Mouse (Mus musculus) thymus, adult 2 months (tissue): ENCODE measurements around the gene Arhgef18.

Experiments used
- CTCF ChIP-seq: fragments of 200-500 bp; IDR thresholded peaks from 2 replicates; pipeline ENCODE4 v1.5.1; 2012; ENCODE audit warnings: mild to moderate bottlenecking, control low read depth, low read length, moderate library complexity, borderline replicate concordance; ENCODE audit not compliant: control insufficient read depth, poor library complexity, insufficient read depth; ENCODE audit errors: extremely low read depth
- POLR2A ChIP-seq: fragments of 200-500 bp; IDR thresholded peaks from 2 replicates; pipeline ENCODE4 v1.6.1; 2012; ENCODE audit warnings: mild to moderate bottlenecking, low read length, control low read depth, moderate library complexity; ENCODE audit not compliant: control insufficient read depth, poor library complexity, insufficient read depth; ENCODE audit errors: extremely low read depth

DNA sequence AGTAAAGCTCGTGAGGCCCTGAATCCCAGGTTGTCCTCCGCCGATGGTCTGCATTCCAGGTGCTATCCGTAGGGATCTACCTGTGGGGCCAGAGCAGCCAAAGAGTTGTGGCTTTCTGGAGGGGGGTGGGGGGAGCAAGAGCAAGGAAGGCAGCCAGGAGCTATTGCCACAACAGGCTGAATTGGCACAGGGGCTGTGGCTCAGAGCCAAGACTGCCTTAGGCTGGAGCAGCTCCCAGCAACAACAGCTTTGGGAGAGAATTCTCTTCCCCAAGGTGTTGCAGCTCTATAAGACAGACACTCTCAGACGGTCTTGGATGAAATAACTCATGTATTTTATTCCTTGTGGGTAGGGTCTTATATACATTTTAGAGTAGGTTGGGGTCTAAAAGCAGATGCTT is 25.7 kb upstream of the Arhgef18 start:
- TF ChIP-seq POLR2A = no peak
- no peak for TF ChIP-seq CTCF
